Mouse (Mus musculus): ENCODE measurements around the gene Catsperz. TPM values are rescaled to one million over a fixed set of nuclear protein-coding genes. Genes with fewer than 3 reads are reported as not detected.

The Catsperz gene
- polyA plus RNA-seq, 1 experiment from 2014 or later: 1.4 TPM

- no peaks in the 10 kb centered on the region for H3K27me3 ChIP-seq (replicated peaks; ENCODE audit: control insufficient read depth, insufficient read depth, low read length)
- no peak overlapping the region for H3K4me3 ChIP-seq (ENCODE audit: low read length)
- WGBS: 77% methylated on average over 5 of the region's 5 CpGs
- peaks cover 53% of the 10 kb centered on the region for H3K4me1 ChIP-seq (ENCODE audit: control insufficient read depth, insufficient read depth, low read length)
- H3K9me3 ChIP-seq (ENCODE audit: control insufficient read depth, low read length): no peaks in the 10 kb centered on the region
- H3K4me2 ChIP-seq (ENCODE audit: low read depth, low read length): peak overlapping the region; percentile 80
- peak overlapping the region; percentile 35; the same call in 1 of the 2 replicates for H3K9ac ChIP-seq (ENCODE audit: low read depth, low read length)
- 0 out of 2 replicates have a peak, but pooled peaks have one; percentile 14 for ATAC-seq
- peaks cover 8% of the 10 kb centered on the region; the same call in 1 of the 2 replicates for H3K36me3 ChIP-seq (ENCODE audit: control insufficient read depth, insufficient read depth, low read length)
- peak overlapping the region; percentile 98 for H3K27ac ChIP-seq (ENCODE audit: low read length)
Observed at GRCm38 (mm10) chr19:6949532-6949931, 24.4 kb upstream of the Catsperz start.

GRCm38 (mm10) chr19:6948186-6948585, 23.0 kb upstream of the Catsperz start:
- Histone ChIP-seq H3K27me3 (replicated peaks; ENCODE audit: control insufficient read depth, insufficient read depth, low read length) (no peaks in the 10 kb centered on the region), H3K4me1 (ENCODE audit: control insufficient read depth, insufficient read depth, low read length) (peaks cover 42% of the 10 kb centered on the region), H3K36me3 (ENCODE audit: control insufficient read depth, insufficient read depth, low read length) (0 out of 2 replicates have a peak, but pooled peaks cover 1% of the 10 kb centered on the region), H3K27ac (ENCODE audit: low read length) (no peak overlapping the region), H3K9ac (ENCODE audit: low read depth, low read length) (0 out of 2 replicates have a peak overlapping the region, but pooled peaks have one; percentile 37), H3K4me3 (ENCODE audit: low read length) (no peak overlapping the region), H3K9me3 (ENCODE audit: control insufficient read depth, low read length) (no peaks in the 10 kb centered on the region), H3K4me2 (ENCODE audit: low read depth, low read length) (no peak overlapping the region)
- ATAC-seq: no peak
- WGBS: 84% methylated on average over 4 of the region's 4 CpGs

- Histone ChIP-seq H3K27ac (ENCODE audit: low read length) (no peak overlapping the region), H3K9me3 (ENCODE audit: control insufficient read depth, low read length) (no peaks in the 10 kb centered on the region), H3K4me3 (ENCODE audit: low read length) (no peak overlapping the region), H3K9ac (ENCODE audit: low read depth, low read length) (0 out of 2 replicates have a peak overlapping the region, but pooled peaks have one; percentile 37), H3K4me1 (ENCODE audit: control insufficient read depth, insufficient read depth, low read length) (peaks cover 42% of the 10 kb centered on the region), H3K27me3 (replicated peaks; ENCODE audit: control insufficient read depth, insufficient read depth, low read length) (no peaks in the 10 kb centered on the region), H3K4me2 (ENCODE audit: low read depth, low read length) (no peak overlapping the region), H3K36me3 (ENCODE audit: control insufficient read depth, insufficient read depth, low read length) (no peaks in the 10 kb centered on the region)
- 34% methylated on average over 4 of the region's 4 CpGs for WGBS
- no peak for ATAC-seq
Observed at GRCm38 (mm10) chr19:6947742-6948141, 22.6 kb upstream of the Catsperz start.

GRCm38 (mm10) chr19:6943709-6944108, 18.5 kb upstream of the Catsperz start:
- 92% methylated on average over 6 of the region's 6 CpGs for WGBS
- peaks cover 33% of the 10 kb centered on the region for H3K4me1 ChIP-seq (ENCODE audit: control insufficient read depth, insufficient read depth, low read length)
- H3K27me3 ChIP-seq (replicated peaks; ENCODE audit: control insufficient read depth, insufficient read depth, low read length): no peaks in the 10 kb centered on the region
- H3K27ac ChIP-seq (ENCODE audit: low read length): no peak overlapping the region
- H3K36me3 ChIP-seq (ENCODE audit: control insufficient read depth, insufficient read depth, low read length): no peaks in the 10 kb centered on the region
- no peaks in the 10 kb centered on the region for H3K9me3 ChIP-seq (ENCODE audit: control insufficient read depth, low read length)
- H3K9ac ChIP-seq (ENCODE audit: low read depth, low read length): no peak overlapping the region
- no peak overlapping the region for H3K4me3 ChIP-seq (ENCODE audit: low read length)
- H3K4me2 ChIP-seq (ENCODE audit: low read depth, low read length): no peak overlapping the region
- no peak for ATAC-seq

- ATAC-seq: peak; percentile 7; the same call in 1 of the 2 replicates
- Histone ChIP-seq H3K4me1 (ENCODE audit: control insufficient read depth, insufficient read depth, low read length) (peaks cover 28% of the 10 kb centered on the region), H3K9me3 (ENCODE audit: control insufficient read depth, low read length) (no peaks in the 10 kb centered on the region), H3K36me3 (ENCODE audit: control insufficient read depth, insufficient read depth, low read length) (no peaks in the 10 kb centered on the region), H3K9ac (ENCODE audit: low read depth, low read length) (peak overlapping the region; percentile 97), H3K27me3 (replicated peaks; ENCODE audit: control insufficient read depth, insufficient read depth, low read length) (no peaks in the 10 kb centered on the region), H3K27ac (ENCODE audit: low read length) (peak overlapping the region; percentile 99), H3K4me3 (ENCODE audit: low read length) (peak overlapping the region; percentile 93), H3K4me2 (ENCODE audit: low read depth, low read length) (peak overlapping the region; percentile 91)
- WGBS: 30% methylated on average over 5 of the region's 5 CpGs
Observed at GRCm38 (mm10) chr19:6942764-6943163, 17.6 kb upstream of the Catsperz start.

GRCm38 (mm10) chr19:6942249-6942691, 17.1 kb upstream of the Catsperz start, which contains the start of gene Gpr137:
Gpr137 (minus strand) TSS chr19:6942480.
- under 1% methylated on average over 27 of the region's 27 CpGs for WGBS
- Histone ChIP-seq H3K4me3 (ENCODE audit: low read length) (peak within 1 kb of the TSS; percentile 93), H3K4me2 (ENCODE audit: low read depth, low read length) (peak within 1 kb of the TSS; percentile 91), H3K27ac (ENCODE audit: low read length) (peak within 1 kb of the TSS; percentile 99), H3K27me3 (replicated peaks; ENCODE audit: control insufficient read depth, insufficient read depth, low read length) (no peaks in the 10 kb centered on the region), H3K9ac (ENCODE audit: low read depth, low read length) (peak within 1 kb of the TSS; percentile 97), H3K36me3 (ENCODE audit: control insufficient read depth, insufficient read depth, low read length) (no peaks in the 10 kb centered on the region), H3K4me1 (ENCODE audit: control insufficient read depth, insufficient read depth, low read length) (peaks cover 28% of the 10 kb centered on the region), H3K9me3 (ENCODE audit: control insufficient read depth, low read length) (no peaks in the 10 kb centered on the region)
- peak; percentile 90 for ATAC-seq

- H3K4me3 ChIP-seq (ENCODE audit: low read length): peak within 1 kb of the TSS; percentile 93
- no peaks in the 10 kb centered on the region for H3K9me3 ChIP-seq (ENCODE audit: control insufficient read depth, low read length)
- H3K36me3 ChIP-seq (ENCODE audit: control insufficient read depth, insufficient read depth, low read length): no peaks in the 10 kb centered on the region
- peak; percentile 82 for ATAC-seq
- no peaks in the 10 kb centered on the region for H3K27me3 ChIP-seq (replicated peaks; ENCODE audit: control insufficient read depth, insufficient read depth, low read length)
- peak within 1 kb of the TSS; percentile 99 for H3K27ac ChIP-seq (ENCODE audit: low read length)
- H3K9ac ChIP-seq (ENCODE audit: low read depth, low read length): peak within 1 kb of the TSS; percentile 97
- peaks cover 23% of the 10 kb centered on the region for H3K4me1 ChIP-seq (ENCODE audit: control insufficient read depth, insufficient read depth, low read length)
- WGBS: under 1% methylated on average over 83 of the region's 83 CpGs
- peak within 1 kb of the TSS; percentile 91 for H3K4me2 ChIP-seq (ENCODE audit: low read depth, low read length)
Observed at GRCm38 (mm10) chr19:6941372-6942248, 16.4 kb upstream of the Catsperz start, which contains the start of gene Bad. Bad (plus strand) TSS chr19:6941861.

- Histone ChIP-seq H3K4me1 (ENCODE audit: control insufficient read depth, insufficient read depth, low read length) (peaks cover 22% of the 10 kb centered on the region), H3K27me3 (replicated peaks; ENCODE audit: control insufficient read depth, insufficient read depth, low read length) (0 out of 2 replicates have a peak, but pooled peaks cover 3% of the 10 kb centered on the region), H3K4me2 (ENCODE audit: low read depth, low read length) (peak overlapping the region; percentile 91), H3K4me3 (ENCODE audit: low read length) (peak overlapping the region; percentile 93), H3K27ac (ENCODE audit: low read length) (peak overlapping the region; percentile 43; the same call in 1 of the 2 replicates), H3K9me3 (ENCODE audit: control insufficient read depth, low read length) (no peaks in the 10 kb centered on the region), H3K9ac (ENCODE audit: low read depth, low read length) (peak overlapping the region; percentile 80), H3K36me3 (ENCODE audit: control insufficient read depth, insufficient read depth, low read length) (no peaks in the 10 kb centered on the region)
- 19% methylated on average over 29 of the region's 29 CpGs for WGBS
- peak; percentile 2; the same call in 1 of the 2 replicates for ATAC-seq
Observed at GRCm38 (mm10) chr19:6940396-6941351, 15.5 kb upstream of the Catsperz start.

All from intestine, embryonic 16.5 days (tissue).